25 mouse cellular contexts compared by ENCODE assay signal in genomic region chr7:113236135-113236534, GRCm38 (mm10).
"Had no signal": no experiment of that assay in that cellular context is flagged by ENCODE, and none has a peak within 500 bp of the region (broad histone marks: within the 10 kb centered on the region; RNA-seq: fewer than 3 reads in every experiment).

No protein-coding gene starts in this region.

- H3K9me3 ChIP-seq: heart, embryonic 13.5 days; heart, embryonic 15.5 days; hindbrain, embryonic 13.5 days; hindbrain, embryonic 15.5 days; kidney, embryonic 15.5 days; limb, embryonic 13.5 days; limb, embryonic 15.5 days had no signal

- H3K27me3 ChIP-seq: heart, embryonic 13.5 days; heart, embryonic 15.5 days; hindbrain, embryonic 13.5 days; hindbrain, embryonic 15.5 days; kidney, embryonic 15.5 days; limb, embryonic 13.5 days; limb, embryonic 15.5 days had no signal

- H3K4me1 ChIP-seq: limb, embryonic 13.5 days; limb, embryonic 15.5 days had no signal

- H3K27ac ChIP-seq: heart, adult 2 months; heart, embryonic 13.5 days; heart, embryonic 15.5 days; hindbrain, embryonic 13.5 days; hindbrain, embryonic 15.5 days; hindbrain, postnatal 0 days; kidney, embryonic 15.5 days; kidney, postnatal 0 days; limb, embryonic 13.5 days; limb, embryonic 15.5 days had no signal

- H3K4me3 ChIP-seq: heart, adult 2 months; heart, embryonic 13.5 days; heart, embryonic 15.5 days; hindbrain, embryonic 13.5 days; hindbrain, embryonic 15.5 days; kidney, embryonic 15.5 days; limb, embryonic 13.5 days; limb, embryonic 15.5 days had no signal

- ATAC-seq: hindbrain, postnatal 0 days; intestine, embryonic 16.5 days had no signal

- DNase-seq: gastrocnemius, postnatal 14 days; gastrocnemius, postnatal 36 days; heart, adult 11 months; heart, adult 2 months; heart, postnatal 14 days; heart, postnatal 36 days; kidney, adult 11 months; kidney, adult 2 months; kidney, adult 9 months; kidney, postnatal 14 days; kidney, postnatal 36 days; layer of hippocampus, adult 9-11 months; layer of hippocampus, postnatal 36 days; left cerebral cortex, postnatal 4 days had no signal

- H3K9ac ChIP-seq: heart, embryonic 13.5 days; heart, embryonic 15.5 days; hindbrain, embryonic 13.5 days; hindbrain, embryonic 15.5 days; kidney, embryonic 15.5 days; limb, embryonic 13.5 days; limb, embryonic 15.5 days had no signal

- H3K36me3 ChIP-seq: heart, embryonic 15.5 days; hindbrain, embryonic 15.5 days; kidney, embryonic 15.5 days; limb, embryonic 13.5 days; limb, embryonic 15.5 days had no signal

- H3K4me2 ChIP-seq: heart, embryonic 11.5 days; heart, embryonic 13.5 days; heart, embryonic 15.5 days; hindbrain, embryonic 13.5 days; hindbrain, embryonic 15.5 days; kidney, embryonic 15.5 days; limb, embryonic 13.5 days; limb, embryonic 15.5 days had no signal
